Mouse (Mus musculus): Measurements from ENCODE around the gene Aox1. TPM values are rescaled to one million over a fixed set of nuclear protein-coding genes. Genes with fewer than 3 reads are reported as not detected.

Aox1 gene
- polyA plus RNA-seq, 1 experiment from 2014 or later, result 0.13 TPM

DNA sequence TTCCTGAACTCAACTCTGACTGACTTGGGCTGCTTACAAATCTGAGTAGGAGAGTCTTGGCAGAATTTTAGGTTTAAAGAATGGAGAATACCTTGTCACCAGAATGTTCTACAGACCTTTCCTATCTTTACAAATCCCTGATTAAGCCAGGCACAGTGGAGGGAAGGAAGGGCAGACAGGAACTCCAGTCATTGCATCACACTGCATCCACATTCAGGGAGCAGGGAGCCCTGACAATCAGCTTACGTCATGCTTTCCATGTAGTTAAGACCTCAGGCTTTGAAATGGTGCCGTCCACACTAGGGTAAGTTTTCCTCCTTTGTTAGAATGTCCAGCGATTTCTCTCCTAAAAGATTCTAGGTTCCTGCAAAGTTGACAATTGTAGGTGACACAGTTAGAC is 61.5 kb downstream of the Aox1 start:
- Histone ChIP-seq H3K9ac (no peak overlapping the region), H3K27me3 (replicated peaks) (no peaks in the 10 kb centered on the region), H3K4me1 (replicated peaks) (no peaks in the 10 kb centered on the region), H3K27ac (no peak overlapping the region), H3K9me3 (no peaks in the 10 kb centered on the region), H3K36me3 (no peaks in the 10 kb centered on the region), H3K4me2 (replicated peaks) (no peak overlapping the region), H3K4me3 (replicated peaks) (no peak overlapping the region)
- WGBS, result 82% methylated on average over 3 of the region's 3 CpGs
- no peak for ATAC-seq

DNA sequence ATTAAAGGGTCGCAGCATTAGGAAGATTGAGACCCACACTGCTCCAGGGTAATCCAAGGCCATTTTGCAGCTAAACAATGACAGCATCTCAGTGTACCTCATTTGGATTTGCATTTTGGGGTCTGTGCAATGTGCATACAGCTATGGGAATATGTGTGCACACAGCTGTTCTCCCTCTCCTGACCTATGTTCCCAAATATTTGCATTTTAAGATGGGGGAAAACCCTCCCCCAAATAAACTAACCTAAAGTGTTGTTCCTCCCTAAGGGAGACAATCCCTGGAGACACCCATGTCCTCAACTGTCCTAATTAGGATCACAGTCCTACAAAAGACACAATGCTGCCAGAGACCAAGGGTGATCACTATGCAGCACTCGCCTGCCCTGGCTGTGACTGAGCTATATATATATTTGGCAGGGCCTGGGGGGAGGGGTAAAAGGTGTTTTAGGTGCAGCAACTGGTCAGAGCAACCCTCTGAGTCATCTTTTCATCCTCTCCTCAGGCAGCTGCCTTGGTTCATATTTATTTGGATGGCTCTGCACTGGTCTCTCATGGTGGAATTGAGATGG is 62.3 kb downstream of the Aox1 start:
- no peaks in the 10 kb centered on the region for H3K36me3 ChIP-seq
- no peaks in the 10 kb centered on the region for H3K9me3 ChIP-seq
- WGBS, result 79% methylated on average over 2 of the region's 2 CpGs
- H3K27me3 ChIP-seq (replicated peaks), result no peaks in the 10 kb centered on the region
- no peak overlapping the region for H3K27ac ChIP-seq
- no peaks in the 10 kb centered on the region for H3K4me1 ChIP-seq (replicated peaks)
- H3K4me2 ChIP-seq (replicated peaks), result no peak overlapping the region
- H3K4me3 ChIP-seq (replicated peaks), result no peak overlapping the region
- no peak overlapping the region for H3K9ac ChIP-seq
- ATAC-seq, result no peak

DNA sequence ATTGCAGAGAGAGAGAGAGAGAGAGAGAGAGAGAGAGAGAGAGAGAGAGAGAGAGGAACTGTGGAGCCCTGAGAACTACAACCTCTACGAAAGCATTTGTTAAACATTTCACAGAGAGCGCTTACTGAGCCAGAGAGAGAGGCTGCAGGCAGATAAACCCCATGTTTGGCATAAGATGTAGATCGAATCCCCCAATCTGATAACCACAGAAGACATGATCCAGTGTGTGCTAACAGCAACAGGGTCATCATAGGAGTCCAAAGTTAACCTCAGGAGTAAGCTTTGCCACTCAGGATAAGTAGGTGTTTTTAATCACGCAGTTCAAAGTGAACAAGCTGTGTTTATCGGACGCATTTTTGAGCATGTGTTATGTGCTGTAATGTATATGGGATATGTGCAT is 67.6 kb downstream of the Aox1 start:
- Histone ChIP-seq H3K27me3 (replicated peaks) (no peaks in the 10 kb centered on the region), H3K4me3 (replicated peaks) (no peak overlapping the region), H3K4me2 (replicated peaks) (no peak overlapping the region), H3K4me1 (replicated peaks) (no peaks in the 10 kb centered on the region), H3K9ac (no peak overlapping the region), H3K9me3 (no peaks in the 10 kb centered on the region), H3K36me3 (no peaks in the 10 kb centered on the region), H3K27ac (no peak overlapping the region)
- ATAC-seq, result no peak
- WGBS, result 79% methylated on average over 6 of the region's 6 CpGs

DNA sequence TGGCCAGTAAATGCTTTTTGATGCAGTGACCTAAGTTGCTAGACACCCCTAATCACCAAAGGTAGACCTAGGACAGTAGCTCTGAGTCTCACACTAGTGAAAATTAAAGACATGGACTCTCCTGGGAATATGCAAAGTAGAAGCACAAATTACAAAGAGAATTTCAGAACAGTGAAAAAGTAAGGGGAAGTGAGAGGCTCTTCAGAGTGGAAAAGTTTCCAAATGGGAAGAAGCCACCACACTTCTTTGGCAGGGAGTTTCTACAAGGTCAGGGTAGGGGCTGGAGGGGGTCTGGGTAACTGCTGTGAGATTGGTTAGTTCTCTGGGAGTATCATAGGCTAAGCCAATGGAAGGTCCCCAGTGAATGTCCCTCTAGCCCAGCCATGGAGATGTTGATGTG is 69.4 kb downstream of the Aox1 start:
- Histone ChIP-seq H3K4me2 (replicated peaks) (no peak overlapping the region), H3K9ac (no peak overlapping the region), H3K27ac (no peak overlapping the region), H3K4me1 (replicated peaks) (no peaks in the 10 kb centered on the region), H3K27me3 (replicated peaks) (no peaks in the 10 kb centered on the region), H3K36me3 (no peaks in the 10 kb centered on the region), H3K9me3 (no peaks in the 10 kb centered on the region), H3K4me3 (replicated peaks) (no peak overlapping the region)
- ATAC-seq, result no peak

DNA sequence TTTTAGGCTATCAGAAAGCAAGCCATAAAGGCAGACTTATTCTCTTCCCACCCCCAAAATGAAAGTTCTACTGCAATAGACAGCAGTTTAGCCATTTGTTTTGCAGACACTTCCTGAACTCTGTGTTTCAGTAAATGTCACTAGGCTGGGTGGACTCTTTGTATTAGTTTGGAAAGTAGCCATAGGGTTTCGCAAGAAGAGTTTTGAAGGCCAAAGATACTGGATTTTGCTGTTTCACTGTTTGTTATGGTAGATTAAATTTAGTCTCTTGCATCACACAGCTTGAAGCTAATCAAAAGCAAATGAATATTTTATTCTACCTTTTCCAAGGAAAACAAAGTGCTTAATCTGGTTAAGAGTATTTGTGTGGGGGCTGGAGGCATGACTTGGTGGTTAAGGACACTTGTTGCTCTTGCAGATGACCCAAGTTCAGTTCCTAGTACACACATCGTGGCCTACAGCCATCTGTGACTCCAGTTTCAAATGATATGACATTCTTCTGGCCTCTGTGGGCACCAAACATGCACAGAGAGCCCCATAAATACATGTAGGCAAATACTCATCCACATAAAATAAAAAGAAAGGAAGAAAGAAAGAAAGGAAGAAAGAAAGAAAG is 71.9 kb downstream of the Aox1 start:
- Histone ChIP-seq H3K9me3 (no peaks in the 10 kb centered on the region), H3K36me3 (no peaks in the 10 kb centered on the region), H3K4me2 (replicated peaks) (no peak overlapping the region), H3K9ac (no peak overlapping the region), H3K27me3 (replicated peaks) (no peaks in the 10 kb centered on the region), H3K27ac (no peak overlapping the region), H3K4me1 (replicated peaks) (no peaks in the 10 kb centered on the region), H3K4me3 (replicated peaks) (no peak overlapping the region)
- no peak for ATAC-seq
- 74% methylated on average over 2 of the region's 2 CpGs for WGBS

DNA sequence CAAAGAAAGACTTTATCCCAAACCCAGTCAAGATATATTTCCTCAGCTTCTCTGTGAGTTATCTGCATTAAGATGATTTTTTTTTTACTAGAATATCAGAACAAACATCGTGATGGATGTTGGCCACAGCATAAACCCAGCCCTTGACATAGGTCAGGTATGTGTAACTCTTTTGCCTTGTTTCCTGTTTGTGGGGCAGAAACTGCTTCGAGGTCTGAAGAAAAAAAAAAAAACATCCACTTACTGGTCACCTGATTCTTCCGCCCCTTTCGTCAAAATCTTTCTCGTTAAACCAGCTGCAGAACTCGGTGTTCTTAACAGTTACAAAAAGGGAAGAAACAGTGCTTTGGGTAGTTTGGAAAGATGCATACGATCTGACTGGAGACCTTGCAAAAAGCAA is 72.8 kb downstream of the Aox1 start:
- Histone ChIP-seq H3K9ac (no peak overlapping the region), H3K4me1 (replicated peaks) (no peaks in the 10 kb centered on the region), H3K9me3 (no peaks in the 10 kb centered on the region), H3K27me3 (replicated peaks) (no peaks in the 10 kb centered on the region), H3K4me2 (replicated peaks) (no peak overlapping the region), H3K4me3 (replicated peaks) (no peak overlapping the region), H3K27ac (no peak overlapping the region), H3K36me3 (no peaks in the 10 kb centered on the region)
- no peak for ATAC-seq
- WGBS, result 70% methylated on average over 7 of the region's 7 CpGs

DNA sequence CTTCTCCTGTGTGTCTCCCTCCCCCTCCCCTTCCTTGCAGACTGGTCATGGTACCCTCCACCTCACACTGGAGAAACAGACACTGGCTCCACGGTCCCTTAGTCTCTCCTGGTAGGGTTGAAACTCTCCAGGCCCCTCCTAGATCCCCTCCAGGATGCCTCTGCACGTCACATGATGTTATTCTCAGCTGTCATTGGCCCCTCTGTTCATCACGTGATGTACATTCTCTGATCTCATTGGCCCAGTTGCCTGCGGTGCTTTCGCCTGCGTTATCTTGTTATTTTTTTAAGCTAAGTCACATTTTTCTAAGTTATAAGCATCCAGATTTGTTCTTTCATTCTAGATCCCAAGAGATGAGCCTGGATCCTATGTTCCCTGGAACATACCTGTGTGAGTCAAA is 76.0 kb downstream of the Aox1 start:
- no peak overlapping the region for H3K4me2 ChIP-seq (replicated peaks)
- H3K9me3 ChIP-seq, result no peaks in the 10 kb centered on the region
- no peak overlapping the region for H3K4me3 ChIP-seq (replicated peaks)
- 90% methylated on average over 6 of the region's 6 CpGs for whole genome bisulfite sequencing
- ATAC-seq, result no peak
- no peak overlapping the region for H3K27ac ChIP-seq
- H3K4me1 ChIP-seq (replicated peaks), result no peaks in the 10 kb centered on the region
- H3K9ac ChIP-seq, result no peak overlapping the region
- no peaks in the 10 kb centered on the region for H3K36me3 ChIP-seq
- H3K27me3 ChIP-seq (replicated peaks), result no peaks in the 10 kb centered on the region

DNA sequence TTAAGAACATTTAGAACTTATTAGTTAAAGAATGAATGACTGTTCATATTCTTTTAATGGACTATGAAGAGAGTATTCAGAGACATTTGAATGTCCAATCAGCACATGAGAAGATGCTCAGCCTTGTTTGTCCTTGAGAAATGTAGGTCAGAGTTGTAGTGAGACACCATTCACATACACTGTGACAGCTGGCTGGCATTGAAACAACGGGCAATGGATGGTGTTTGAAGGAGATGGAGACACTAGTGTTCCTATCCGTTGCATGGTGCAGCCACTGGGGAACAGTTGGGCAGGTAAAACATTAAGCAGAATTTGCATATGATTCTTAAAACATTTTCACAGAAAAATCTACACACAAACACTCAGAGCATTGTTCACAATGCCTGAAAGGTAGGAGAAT is 77.3 kb downstream of the Aox1 start:
- H3K27me3 ChIP-seq (replicated peaks), result no peaks in the 10 kb centered on the region
- WGBS, result 76% methylated on average over 2 of the region's 2 CpGs
- no peak for ATAC-seq

DNA sequence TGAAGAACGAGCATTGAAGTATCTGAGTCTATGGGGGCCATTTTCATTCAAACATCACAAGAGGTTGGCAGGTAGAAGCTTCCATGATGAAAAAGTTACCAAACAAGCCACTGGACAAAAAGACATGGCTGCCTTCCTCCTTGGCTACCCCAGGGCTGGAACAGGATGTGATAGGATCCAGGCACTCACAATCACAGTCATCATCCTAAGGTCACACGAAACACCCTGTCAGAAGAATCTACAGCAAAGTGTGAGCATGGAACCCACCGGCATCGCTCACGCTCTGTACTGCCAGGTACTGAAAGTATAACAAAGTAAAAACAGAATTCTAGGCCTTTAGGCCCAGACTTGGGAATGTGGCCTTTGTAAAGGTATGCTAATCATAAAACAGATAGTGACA is 80.5 kb downstream of the Aox1 start:
- Histone ChIP-seq H3K4me1 (replicated peaks) (no peaks in the 10 kb centered on the region), H3K27me3 (replicated peaks) (no peaks in the 10 kb centered on the region), H3K4me2 (replicated peaks) (no peak overlapping the region), H3K4me3 (replicated peaks) (no peak overlapping the region), H3K9ac (no peak overlapping the region), H3K9me3 (no peaks in the 10 kb centered on the region), H3K27ac (no peak overlapping the region), H3K36me3 (no peaks in the 10 kb centered on the region)
- 94% methylated on average over 5 of the region's 5 CpGs for WGBS
- no peak for ATAC-seq

More for the DNA sequence above, 77.3 kb downstream of the Aox1 start:
- H3K36me3 ChIP-seq, result no peaks in the 10 kb centered on the region
- no peak overlapping the region for H3K4me2 ChIP-seq (replicated peaks)
- H3K4me3 ChIP-seq (replicated peaks), result no peak overlapping the region
- no peaks in the 10 kb centered on the region for H3K4me1 ChIP-seq (replicated peaks)
- H3K27ac ChIP-seq, result no peak overlapping the region
- no peak overlapping the region for H3K9ac ChIP-seq
- H3K9me3 ChIP-seq, result no peaks in the 10 kb centered on the region

DNA sequence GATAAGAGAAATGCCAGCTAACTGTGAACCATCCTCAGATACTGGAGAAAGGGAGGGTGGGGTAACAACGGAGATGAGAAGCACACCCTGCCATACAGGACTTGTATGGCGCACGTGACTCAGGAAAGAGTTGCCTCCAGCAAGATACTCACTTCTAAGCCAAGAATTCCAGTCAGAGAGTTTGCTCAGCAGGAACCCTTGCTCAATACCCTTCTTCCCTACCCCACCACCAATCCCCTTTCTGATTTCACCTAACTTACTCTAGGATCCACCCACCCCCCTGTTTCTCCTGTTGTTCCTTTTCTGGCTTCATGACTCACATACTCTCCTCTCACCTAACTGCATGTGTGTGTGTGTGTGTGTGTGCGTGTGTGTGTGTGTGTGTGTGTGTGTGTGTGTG is 81.6 kb downstream of the Aox1 start:
- no peak overlapping the region for H3K9ac ChIP-seq
- H3K27ac ChIP-seq, result no peak overlapping the region
- WGBS, result 76% methylated on average over 4 of the region's 4 CpGs
- no peak overlapping the region for H3K4me2 ChIP-seq (replicated peaks)
- H3K9me3 ChIP-seq, result no peaks in the 10 kb centered on the region
- H3K36me3 ChIP-seq, result no peaks in the 10 kb centered on the region
- H3K4me3 ChIP-seq (replicated peaks), result no peak overlapping the region
- H3K27me3 ChIP-seq (replicated peaks), result no peaks in the 10 kb centered on the region
- ATAC-seq, result no peak
- H3K4me1 ChIP-seq (replicated peaks), result no peaks in the 10 kb centered on the region

DNA sequence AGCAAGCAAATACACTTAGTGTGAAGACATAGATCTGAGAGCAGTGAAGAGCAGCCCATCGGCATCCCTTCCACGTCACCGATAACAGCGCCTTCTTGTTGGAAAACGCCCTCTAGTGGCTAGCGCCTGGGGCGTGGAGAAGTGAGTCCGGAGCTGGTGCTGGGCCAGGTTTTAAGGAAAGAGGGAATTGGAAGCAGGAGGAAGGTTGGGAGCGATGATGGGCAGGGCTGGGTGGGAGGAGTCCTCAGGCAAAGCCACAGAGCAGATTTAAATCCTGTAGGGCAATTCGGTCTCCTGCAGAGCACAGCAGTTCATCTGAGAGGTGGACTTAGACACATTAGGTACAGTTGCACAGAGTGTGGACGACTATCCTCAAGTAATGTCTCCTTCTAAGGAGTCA is 83.1 kb downstream of the Aox1 start, which contains the start of gene Aox3:
Gene Aox3 (plus strand): TSS at position 251 of the 400 bp plus-strand sequence.
- ATAC-seq, result peak; percentile 41; the same call in 1 of the 2 replicates
- Histone ChIP-seq H3K36me3 (no peaks in the 10 kb centered on the region), H3K27ac (no peak within 1 kb of the TSS), H3K4me1 (replicated peaks) (no peaks in the 10 kb centered on the region), H3K9ac (no peak within 1 kb of the TSS), H3K4me2 (replicated peaks) (peak within 1 kb of the TSS; percentile 32; the same call in 1 of the 2 replicates), H3K4me3 (replicated peaks) (no peak within 1 kb of the TSS), H3K27me3 (replicated peaks) (no peaks in the 10 kb centered on the region), H3K9me3 (no peaks in the 10 kb centered on the region)
- WGBS, result 16% methylated on average over 11 of the region's 11 CpGs

DNA sequence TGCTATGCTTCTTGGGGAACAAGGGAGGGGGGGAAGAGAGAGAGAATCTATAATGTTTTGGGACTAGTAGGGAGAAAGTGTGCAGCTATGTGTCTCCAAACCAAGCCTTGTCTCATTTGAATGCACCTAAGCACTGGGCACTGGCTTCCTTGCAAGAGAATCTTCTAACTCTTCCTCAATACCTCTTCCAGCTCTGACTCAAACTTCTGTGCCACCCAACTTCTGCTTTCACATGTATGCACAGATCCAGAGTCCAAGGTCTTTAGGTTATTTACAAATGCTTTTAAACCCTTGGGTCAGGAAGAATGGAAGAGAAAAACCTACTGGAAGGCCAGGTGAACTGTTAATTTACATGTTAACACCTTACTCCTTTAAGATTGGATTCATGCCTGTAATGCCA is 83.7 kb downstream of the Aox1 start:
- Histone ChIP-seq H3K27me3 (replicated peaks) (no peaks in the 10 kb centered on the region), H3K9me3 (no peaks in the 10 kb centered on the region), H3K4me2 (replicated peaks) (no peak overlapping the region), H3K27ac (no peak overlapping the region), H3K9ac (no peak overlapping the region), H3K4me3 (replicated peaks) (no peak overlapping the region), H3K4me1 (replicated peaks) (no peaks in the 10 kb centered on the region), H3K36me3 (no peaks in the 10 kb centered on the region)
- no peak for ATAC-seq

DNA sequence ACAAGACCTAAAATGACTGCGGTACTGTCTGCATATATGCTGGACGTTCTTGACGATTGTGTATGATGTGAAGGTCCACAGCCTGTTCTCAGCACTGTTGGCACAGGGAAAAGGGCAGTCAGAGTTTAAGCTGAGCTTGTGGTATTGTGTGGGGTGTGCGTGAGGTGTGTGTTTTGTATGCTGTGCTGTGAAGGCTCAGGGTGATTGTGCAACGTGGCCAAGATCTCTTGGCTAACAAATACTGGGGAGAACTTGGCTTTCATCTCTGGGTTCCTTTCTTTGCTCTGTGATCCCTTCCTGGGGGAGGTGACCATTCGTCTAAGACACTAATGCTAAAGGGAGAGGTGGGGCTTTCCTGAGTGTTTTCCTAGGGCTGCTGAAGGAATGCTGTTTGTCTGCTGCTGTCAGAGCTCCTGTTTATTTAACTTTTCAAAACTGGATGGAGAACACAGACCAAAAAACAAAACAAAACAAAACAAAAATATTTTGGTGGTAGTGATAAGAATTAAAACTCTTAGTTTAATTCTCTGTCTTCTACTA is 84.4 kb downstream of the Aox1 start:
- Histone ChIP-seq H3K4me2 (replicated peaks) (no peak overlapping the region), H3K9me3 (no peaks in the 10 kb centered on the region), H3K4me1 (replicated peaks) (no peaks in the 10 kb centered on the region), H3K36me3 (no peaks in the 10 kb centered on the region), H3K27me3 (replicated peaks) (no peaks in the 10 kb centered on the region), H3K9ac (no peak overlapping the region), H3K4me3 (replicated peaks) (no peak overlapping the region), H3K27ac (no peak overlapping the region)
- 64% methylated on average over 6 of the region's 6 CpGs for WGBS
- no peak for ATAC-seq
